Mouse (Mus musculus) 3134 (cell line): ENCODE results near the gene Kif2c.

Source experiments
- DNase-seq: peaks from one replicate; pipeline ENCODE4 v3.0.0-alpha.2; 2011; ENCODE audit warnings: low spot score; ENCODE audit not compliant: insufficient read length; ENCODE audit errors: extremely low read depth

Gene Kif2c

DNA sequence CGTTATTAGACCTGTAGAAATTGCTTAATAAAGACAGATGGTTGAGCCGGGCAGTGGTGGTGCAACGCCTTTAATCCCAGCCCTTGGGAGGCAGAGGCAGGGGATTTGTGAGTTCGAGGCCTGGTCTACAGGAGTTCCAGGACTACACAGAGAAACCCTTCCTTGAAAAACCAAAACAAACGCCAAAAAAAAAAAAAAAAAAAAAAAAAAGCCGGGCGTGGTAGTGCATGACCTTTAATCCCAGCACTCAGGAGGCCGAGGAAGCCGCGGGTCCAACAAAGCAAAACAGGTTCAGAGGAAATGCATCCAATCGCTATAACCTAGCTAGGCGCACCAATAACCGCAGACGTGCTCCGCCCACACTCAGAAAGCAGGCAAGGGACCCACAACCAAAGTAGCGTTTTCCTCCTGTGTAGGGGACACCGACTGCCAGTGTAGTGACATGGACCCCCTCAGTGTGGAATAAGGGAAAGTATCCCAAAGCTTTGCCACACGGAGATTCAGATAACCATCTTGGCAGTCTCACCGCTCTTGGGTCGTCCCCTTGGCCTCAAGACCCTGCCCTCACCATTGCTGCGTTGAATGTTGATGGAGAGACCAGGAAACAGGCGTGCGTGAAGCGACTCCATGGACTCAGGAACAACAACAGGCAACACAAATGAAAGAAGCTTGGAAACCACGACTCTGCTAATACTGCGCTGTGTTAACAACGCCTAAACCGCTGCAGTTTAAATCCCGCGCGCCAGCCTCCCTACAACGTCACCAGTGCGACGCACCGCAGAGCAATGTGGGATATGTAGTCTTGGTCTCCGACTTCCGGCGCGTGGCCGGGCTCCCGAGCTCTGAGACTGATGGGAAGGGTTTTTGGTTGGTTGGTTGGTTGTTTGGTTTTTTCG is at the start of gene Kif2c:
Gene Kif2c (minus strand): TSS at position 777 of the 896 bp plus-strand sequence.
- peak; percentile 82 for DNase-seq

- no peak for DNase-seq
Observed at GRCm38 (mm10) chr4:117231208-117231607, 48.8 kb upstream of the Kif2c start.

- no peak for DNase-seq
Observed at GRCm38 (mm10) chr4:117230331-117230730, 47.9 kb upstream of the Kif2c start.

- DNase-seq = no peak
Observed at GRCm38 (mm10) chr4:117229590-117229989, 47.2 kb upstream of the Kif2c start.

DNA sequence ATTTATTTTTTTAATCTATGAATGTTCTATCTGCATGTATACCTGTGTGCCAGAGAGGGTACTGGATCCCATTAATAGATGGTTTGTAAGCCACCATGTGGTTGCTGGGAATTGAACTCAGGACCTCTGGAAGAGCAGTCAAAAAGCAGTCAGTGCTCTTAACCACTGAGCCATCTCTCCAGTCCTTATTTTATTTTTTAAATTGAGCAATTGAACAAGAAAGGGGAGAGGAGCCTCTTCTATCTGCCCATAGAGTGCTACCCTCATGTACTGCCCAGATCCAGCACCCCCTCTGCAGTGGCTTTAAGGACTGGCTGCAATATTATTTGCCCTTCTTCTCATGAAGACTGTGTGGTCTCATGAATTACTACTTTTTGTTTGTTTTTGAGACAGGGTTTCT is 42.8 kb upstream of the Kif2c start:
- DNase-seq = no peak

DNA sequence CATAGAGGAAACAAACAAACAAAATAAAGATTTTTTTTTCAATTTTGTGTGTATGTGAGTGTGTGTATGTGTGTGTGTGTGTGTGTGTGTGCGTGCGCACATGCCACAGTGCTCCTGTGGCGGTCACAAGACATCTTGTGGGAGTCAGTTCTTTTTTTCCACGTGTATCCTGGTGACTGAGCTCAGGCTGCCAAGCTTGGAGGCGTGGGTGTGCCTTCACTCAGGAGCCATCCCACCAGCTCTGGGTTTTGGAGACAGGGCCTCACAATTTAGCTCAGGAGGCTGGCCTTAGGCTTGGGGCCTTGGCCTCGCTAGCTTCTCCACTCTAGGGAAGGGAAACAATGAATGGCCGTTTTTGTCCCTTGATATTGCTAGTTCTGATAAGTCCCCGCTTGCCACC is 41.7 kb upstream of the Kif2c start:
- DNase-seq = no peak

GRCm38 (mm10) chr4:117223001-117223400 is 40.6 kb upstream of the Kif2c start:
- no peak for DNase-seq

DNA sequence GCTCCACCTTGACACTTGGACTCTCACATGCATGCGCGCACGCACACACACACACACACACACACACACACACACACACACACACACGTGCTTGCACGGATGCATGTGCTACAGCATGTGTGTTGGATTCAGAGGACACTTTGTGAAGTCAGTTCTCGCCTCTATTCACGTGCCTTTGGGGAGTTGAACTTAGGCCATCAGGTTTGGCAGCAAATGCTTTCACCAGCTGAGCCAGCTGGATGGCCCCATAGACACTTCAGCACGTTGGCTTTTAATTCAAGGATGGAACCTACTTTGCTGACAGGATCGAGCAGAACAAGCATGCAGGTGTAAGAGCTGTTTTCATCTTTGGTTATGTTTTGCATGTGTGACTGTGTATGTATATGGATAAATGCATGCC is 39.4 kb upstream of the Kif2c start:
- DNase-seq = no peak

DNA sequence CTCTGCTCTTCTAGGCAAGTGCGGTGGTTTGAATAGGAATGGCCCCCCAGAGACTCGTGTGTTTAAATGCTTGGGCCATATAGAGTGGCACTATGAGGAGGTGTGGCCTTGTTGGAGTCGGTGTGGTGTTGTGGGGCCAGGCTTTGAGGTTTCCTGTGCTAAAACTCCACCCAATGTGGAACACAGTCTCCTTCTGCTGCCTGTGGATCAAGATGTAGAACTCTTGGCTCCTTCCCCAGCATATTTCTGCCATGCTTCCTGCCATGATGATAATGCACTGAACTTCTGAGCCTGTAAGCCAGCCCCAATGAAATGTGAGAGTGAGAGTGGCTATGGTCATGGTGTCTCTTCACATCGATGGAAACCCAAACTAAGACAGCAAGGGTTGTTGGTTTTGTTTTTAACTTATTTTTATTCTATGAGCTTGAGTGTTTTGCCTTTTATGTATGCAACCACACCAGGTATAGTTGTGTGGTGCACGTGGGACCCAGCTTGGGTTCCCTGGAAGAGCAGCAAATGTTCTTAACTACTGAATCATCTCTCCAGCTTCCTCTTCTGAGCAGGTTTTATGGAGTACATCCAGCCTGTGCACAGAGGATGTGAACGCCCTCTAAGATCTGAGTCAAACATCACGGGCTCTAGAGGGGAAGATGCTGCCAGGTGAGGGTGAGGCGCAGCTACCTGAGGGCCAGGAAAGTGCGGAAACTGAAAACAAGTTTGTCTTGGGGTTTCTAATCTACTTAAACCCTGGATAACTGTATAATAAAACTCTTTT is 38.5 kb upstream of the Kif2c start:
- DNase-seq = no peak

DNA sequence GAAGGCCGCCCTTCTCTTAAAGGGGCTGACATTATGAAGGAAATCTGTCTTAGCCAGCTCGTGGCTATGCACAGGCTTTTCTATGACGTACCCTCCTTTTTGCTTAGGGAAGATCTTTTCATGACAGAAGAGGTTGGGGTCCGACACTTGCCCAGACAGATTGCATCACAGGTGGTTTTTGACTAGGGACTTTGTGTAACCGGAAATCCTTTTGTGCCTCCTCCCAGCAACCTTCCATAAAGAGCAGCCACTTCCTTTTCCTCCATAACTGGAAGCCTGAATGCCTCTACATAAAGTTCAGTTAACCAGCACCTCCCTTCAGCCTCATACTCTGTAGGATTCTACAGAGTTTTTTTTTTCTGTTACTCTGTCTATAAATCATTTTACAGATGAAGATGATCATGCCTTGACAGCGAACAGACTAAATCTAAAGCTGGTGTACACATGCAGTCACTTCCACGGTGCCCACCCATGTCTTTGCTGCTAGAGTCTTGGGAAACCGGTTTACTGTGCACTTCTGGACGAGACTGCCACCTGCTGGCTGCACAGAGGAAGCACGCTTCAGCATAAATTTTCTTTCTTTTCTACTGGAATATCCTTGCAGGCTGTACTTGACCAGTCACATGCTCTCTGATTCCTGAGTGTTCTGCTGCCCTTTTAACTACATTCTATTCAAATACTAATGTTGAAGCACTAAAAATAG is 36.2 kb upstream of the Kif2c start:
- DNase-seq = peak; percentile 23

GRCm38 (mm10) chr4:117217029-117217428 is 34.6 kb upstream of the Kif2c start:
- DNase-seq = no peak

GRCm38 (mm10) chr4:117214250-117214649 is 31.8 kb upstream of the Kif2c start:
- no peak for DNase-seq

GRCm38 (mm10) chr4:117210147-117211074 is 28.0 kb upstream of the Kif2c start:
- DNase-seq = peak; percentile 69

DNA sequence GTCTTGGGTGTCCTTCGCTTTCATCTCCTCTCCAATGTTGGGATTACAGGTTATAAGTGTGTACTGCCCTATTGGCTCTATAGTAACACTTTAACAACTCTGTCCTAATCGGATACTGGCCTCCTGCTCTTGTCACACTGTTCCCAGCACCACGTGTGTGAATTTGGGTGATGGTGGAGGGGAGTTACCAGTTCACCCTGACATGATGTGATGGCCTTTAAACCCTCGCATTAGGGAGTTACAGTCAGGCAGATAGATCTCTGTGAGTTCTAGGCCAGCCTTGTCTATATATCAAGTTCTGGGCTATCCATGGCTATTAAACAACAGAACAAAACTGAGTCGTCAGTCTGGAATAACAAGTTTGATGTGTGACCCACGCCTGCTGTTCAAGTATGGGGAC is 27.2 kb upstream of the Kif2c start:
- DNase-seq = no peak

DNA sequence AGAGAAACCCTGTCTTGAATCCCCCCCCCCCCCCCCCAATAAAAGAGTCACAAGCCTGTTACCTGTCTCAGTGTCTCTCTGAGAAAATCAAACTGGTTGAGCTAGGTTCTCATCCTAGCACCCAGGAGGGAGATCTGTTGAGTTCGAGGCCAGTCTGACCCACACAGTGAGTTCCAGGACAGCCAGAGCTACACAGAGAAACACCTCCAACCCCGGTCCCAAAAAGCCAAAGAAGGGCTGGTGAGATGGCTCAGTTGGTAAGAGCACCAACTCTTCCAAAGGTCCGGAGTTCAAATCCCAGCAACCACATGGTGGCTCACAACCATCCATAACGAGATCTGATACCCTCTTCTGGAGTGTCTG is 20.5 kb upstream of the Kif2c start:
- no peak for DNase-seq

- DNase-seq = peak; percentile 66
Observed at GRCm38 (mm10) chr4:117202046-117202991, 19.9 kb upstream of the Kif2c start.

- DNase-seq = no peak
Observed at GRCm38 (mm10) chr4:117191804-117192203, 9.4 kb upstream of the Kif2c start.

GRCm38 (mm10) chr4:117190660-117191059 is 8.2 kb upstream of the Kif2c start:
- DNase-seq = peak; percentile 69
